Mouse (Mus musculus) heart, adult 2 months (tissue): ENCODE measurements around the gene Sspo. TPM values are rescaled to one million over a fixed set of nuclear protein-coding genes. Genes with fewer than 3 reads are reported as not detected.

Experiments
- DNase-seq, 2 experiments: peaks; one replicate each; pipeline ENCODE4 v3.0.0; 2021
- H3K27ac ChIP-seq: fragments of 200-600 bp; 2 replicates; pipeline ENCODE4 v1.8.1; 2022
- H3K27me3 ChIP-seq: fragments of 200-500 bp; 2 replicates; pipeline ENCODE4 v1.6.1; 2012; ENCODE audit warnings: mild to moderate bottlenecking, low read length, inconsistent platforms, mixed read lengths; ENCODE audit not compliant: control insufficient read depth, insufficient read depth
- H3K36me3 ChIP-seq: fragments of 200-500 bp; 2 replicates; pipeline ENCODE4 v1.6.1; 2012; ENCODE audit warnings: low read length, inconsistent platforms; ENCODE audit not compliant: control insufficient read depth, insufficient read depth
- H3K4me1 ChIP-seq: fragments of 200-500 bp; 2 replicates; pipeline ENCODE4 v1.6.1; 2011; ENCODE audit warnings: low read length; ENCODE audit not compliant: control insufficient read depth, insufficient read depth
- H3K4me3 ChIP-seq: fragments of 200-600 bp; 2 replicates; pipeline ENCODE4 v1.8.1; 2022
- H3K79me2 ChIP-seq: fragments of 200-500 bp; replicated peaks from 2 replicates; pipeline ENCODE4 v1.6.1; 2012; ENCODE audit warnings: mild to moderate bottlenecking, inconsistent platforms, low read length, moderate library complexity, mixed read lengths; ENCODE audit not compliant: control insufficient read depth, insufficient read depth
- H3K9ac ChIP-seq: fragments of 200-500 bp; 2 replicates; pipeline ENCODE4 v1.6.1; 2012; ENCODE audit warnings: low read depth, mild to moderate bottlenecking, control low read depth, inconsistent platforms, low read length, mixed read lengths
- CTCF ChIP-seq: fragments of 200-600 bp; IDR thresholded peaks from 2 replicates; pipeline ENCODE4 v1.8.1; 2022; ENCODE audit warnings: antibody characterized with exemption, mild to moderate bottlenecking, moderate library complexity
- EP300 ChIP-seq: fragments of 200-500 bp; IDR thresholded peaks from 2 replicates; pipeline ENCODE4 v1.6.1; 2011; ENCODE audit warnings: low read depth, low read length, control low read depth; ENCODE audit not compliant: insufficient read depth
- POLR2A ChIP-seq: fragments of 200-500 bp; IDR thresholded peaks from 2 replicates; pipeline ENCODE4 v1.6.1; 2011; ENCODE audit warnings: mild to moderate bottlenecking, low read depth, low read length, control low read depth; ENCODE audit not compliant: insufficient read depth
- WGBS: fragments of 180-500 bp; shearing (Covaris S2); methylation state at CpG from one replicate; pipeline ENCODE4 v1.1.7; 2018; 5-methylcytosine and 5-hydroxymethylcytosine counted together
- intact Hi-C: fragments of 180-260 bp; cut with DNase I; formaldehyde crosslinking; loops from one replicate; pipeline ENCODE4 v1.15.1; 2025
- polyA plus RNA-seq: library from polyadenylated mRNA; depleted of rRNA; stranded (reverse); fragments of >200 nt; gene quantifications from 2 replicates; pipeline ENCODE4 v1.2.3, GENCODE M21; 2012
- total RNA-seq, 2 experiments: library from RNA; stranded (reverse); gene quantifications; 2 replicates each; pipeline ENCODE4 v1.2.3; 2021

Gene Sspo
- total and polyA plus RNA-seq, 3 experiments, result 0.18 to 1.7 (median 0.47) TPM

- TF ChIP-seq CTCF, result no peak
- TF ChIP-seq EP300, result no peak
- TF ChIP-seq POLR2A, result no peak
- no peak overlapping the region for H3K27ac ChIP-seq
- no peaks in the 10 kb centered on the region for H3K79me2 ChIP-seq
- H3K36me3 ChIP-seq, result no peaks in the 10 kb centered on the region
- H3K27me3 ChIP-seq, result no peaks in the 10 kb centered on the region
- H3K9ac ChIP-seq, result no peak overlapping the region
- H3K4me3 ChIP-seq, result no peak overlapping the region
- intact Hi-C loops, result no loop called here
- H3K4me1 ChIP-seq, result no peaks in the 10 kb centered on the region; the same call in 1 of the 2 replicates
- no peak for DNase-seq
- WGBS, result 84% methylated on average over 9 of the region's 9 CpGs
Observed at GRCm38 (mm10) chr6:48527901-48528300, 79.9 kb downstream of the Sspo start.

- H3K36me3 ChIP-seq, result no peaks in the 10 kb centered on the region
- H3K79me2 ChIP-seq, result no peaks in the 10 kb centered on the region
- H3K27me3 ChIP-seq, result no peaks in the 10 kb centered on the region
- no peak overlapping the region for H3K4me3 ChIP-seq
- intact Hi-C loops, result no loop called here
- 73% methylated on average over 14 of the region's 14 CpGs for WGBS
- no peak overlapping the region for H3K27ac ChIP-seq
- DNase-seq, result no peak
- no peak overlapping the region for H3K9ac ChIP-seq
- H3K4me1 ChIP-seq, result no peaks in the 10 kb centered on the region; the same call in 1 of the 2 replicates
- TF ChIP-seq EP300, result no peak
- TF ChIP-seq POLR2A, result no peak
- no peak for TF ChIP-seq CTCF
Observed at GRCm38 (mm10) chr6:48529261-48529660, 81.2 kb downstream of the Sspo start.

GRCm38 (mm10) chr6:48529871-48530440 is 81.9 kb downstream of the Sspo start:
- DNase-seq, result no peak
- Histone ChIP-seq H3K27ac (no peak overlapping the region), H3K79me2 (no peaks in the 10 kb centered on the region), H3K36me3 (no peaks in the 10 kb centered on the region), H3K4me1 (no peaks in the 10 kb centered on the region; the same call in 1 of the 2 replicates), H3K27me3 (no peaks in the 10 kb centered on the region), H3K9ac (no peak overlapping the region), H3K4me3 (no peak overlapping the region)
- intact Hi-C loops, result no loop called here
- WGBS, result 71% methylated on average over 16 of the region's 16 CpGs
- TF ChIP-seq EP300 (no peak), POLR2A (no peak), CTCF (no peak)

GRCm38 (mm10) chr6:48530862-48531261 is 82.8 kb downstream of the Sspo start:
- Histone ChIP-seq H3K4me3 (no peak overlapping the region), H3K36me3 (no peaks in the 10 kb centered on the region), H3K27me3 (no peaks in the 10 kb centered on the region), H3K9ac (no peak overlapping the region), H3K4me1 (no peaks in the 10 kb centered on the region; the same call in 1 of the 2 replicates), H3K79me2 (no peaks in the 10 kb centered on the region), H3K27ac (no peak overlapping the region)
- intact Hi-C loops, result no loop called here
- no peak for TF ChIP-seq CTCF
- TF ChIP-seq POLR2A, result no peak
- TF ChIP-seq EP300, result no peak
- 48% methylated on average over 2 of the region's 2 CpGs for WGBS
- no peak for DNase-seq

- Histone ChIP-seq H3K4me3 (no peak overlapping the region), H3K27ac (no peak overlapping the region), H3K79me2 (no peaks in the 10 kb centered on the region), H3K4me1 (peaks cover 1% of the 10 kb centered on the region), H3K36me3 (no peaks in the 10 kb centered on the region), H3K9ac (no peak overlapping the region), H3K27me3 (no peaks in the 10 kb centered on the region)
- TF ChIP-seq EP300, result no peak
- TF ChIP-seq POLR2A, result no peak
- TF ChIP-seq CTCF, result no peak
- DNase-seq, result no peak
- intact Hi-C loops, result no loop called here
- WGBS, result 90% methylated on average over 2 of the region's 2 CpGs
Observed at GRCm38 (mm10) chr6:48533475-48533874, 85.4 kb downstream of the Sspo start.

- DNase-seq, result no peak
Observed at GRCm38 (mm10) chr6:48534913-48535312, 86.9 kb downstream of the Sspo start.

More at GRCm38 (mm10) chr6:48534913-48535312, 86.9 kb downstream of the Sspo start:
- no peaks in the 10 kb centered on the region for H3K36me3 ChIP-seq
- no peaks in the 10 kb centered on the region for H3K79me2 ChIP-seq
- intact Hi-C loops, result loop anchor here (5.0 kb wide), 2 partner anchors 237 to 358 kb away; partner anchors contain the start of gene Gimap3
- peaks cover 1% of the 10 kb centered on the region for H3K4me1 ChIP-seq
- no peak overlapping the region for H3K4me3 ChIP-seq
- no peak overlapping the region for H3K27ac ChIP-seq
- H3K9ac ChIP-seq, result no peak overlapping the region
- WGBS, result 54% methylated on average over 8 of the region's 8 CpGs
- no peaks in the 10 kb centered on the region for H3K27me3 ChIP-seq
- TF ChIP-seq CTCF (no peak), POLR2A (no peak), EP300 (no peak)
